Mouse (Mus musculus) adrenal gland, adult (tissue): Measurements from ENCODE around the gene Shc4.

Source experiments
- DNase-seq, 2 experiments: peaks; one replicate each; pipeline ENCODE4 v3.0.0; 2022 to 2023; ENCODE audit warnings: low spot score in 1 of 2; ENCODE audit not compliant: inconsistent age in 2 of 2

The Shc4 gene

DNA sequence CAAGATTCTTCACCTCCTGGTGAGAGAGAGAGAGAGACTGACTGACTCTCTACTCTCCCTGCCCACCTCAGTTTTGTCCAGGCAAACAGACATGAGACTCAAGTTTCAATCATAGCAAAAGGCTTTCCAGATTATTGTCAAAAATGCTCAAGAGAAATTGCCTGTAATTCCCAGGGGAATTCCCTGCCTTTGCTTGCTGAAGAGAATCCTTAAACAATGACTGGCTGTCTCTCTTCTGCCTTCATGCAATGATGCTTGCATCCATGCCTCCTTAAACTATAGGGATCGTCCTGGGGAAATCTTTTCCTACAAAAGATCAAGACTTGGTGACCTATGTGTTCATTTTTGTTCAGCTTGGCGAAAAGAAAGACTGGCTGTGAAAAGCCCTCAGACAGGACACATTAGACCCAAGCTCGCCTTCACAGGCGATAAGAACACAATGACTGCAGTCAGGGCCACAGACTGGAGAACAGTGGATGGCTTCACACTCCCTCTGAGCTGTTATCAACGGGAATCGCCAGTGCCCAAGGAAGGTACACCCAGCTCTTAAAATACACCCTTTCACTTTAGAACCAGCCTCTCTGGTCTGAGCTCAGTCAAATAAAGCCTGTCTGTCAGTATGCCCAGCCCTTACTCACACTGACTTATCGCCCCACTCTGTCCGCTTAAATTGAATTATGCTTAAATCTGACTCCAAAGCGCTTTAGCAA lies 38.4 kb downstream of the Shc4 start:
- no peak for DNase-seq

- no peak for DNase-seq
Measured at GRCm38 (mm10) chr2:125684559-125685440, 39.1 kb downstream of the Shc4 start.

- DNase-seq: no peak
Measured at GRCm38 (mm10) chr2:125683895-125684294, 40.1 kb downstream of the Shc4 start.

- DNase-seq: no peak
Measured at GRCm38 (mm10) chr2:125681811-125682210, 42.1 kb downstream of the Shc4 start.

DNA sequence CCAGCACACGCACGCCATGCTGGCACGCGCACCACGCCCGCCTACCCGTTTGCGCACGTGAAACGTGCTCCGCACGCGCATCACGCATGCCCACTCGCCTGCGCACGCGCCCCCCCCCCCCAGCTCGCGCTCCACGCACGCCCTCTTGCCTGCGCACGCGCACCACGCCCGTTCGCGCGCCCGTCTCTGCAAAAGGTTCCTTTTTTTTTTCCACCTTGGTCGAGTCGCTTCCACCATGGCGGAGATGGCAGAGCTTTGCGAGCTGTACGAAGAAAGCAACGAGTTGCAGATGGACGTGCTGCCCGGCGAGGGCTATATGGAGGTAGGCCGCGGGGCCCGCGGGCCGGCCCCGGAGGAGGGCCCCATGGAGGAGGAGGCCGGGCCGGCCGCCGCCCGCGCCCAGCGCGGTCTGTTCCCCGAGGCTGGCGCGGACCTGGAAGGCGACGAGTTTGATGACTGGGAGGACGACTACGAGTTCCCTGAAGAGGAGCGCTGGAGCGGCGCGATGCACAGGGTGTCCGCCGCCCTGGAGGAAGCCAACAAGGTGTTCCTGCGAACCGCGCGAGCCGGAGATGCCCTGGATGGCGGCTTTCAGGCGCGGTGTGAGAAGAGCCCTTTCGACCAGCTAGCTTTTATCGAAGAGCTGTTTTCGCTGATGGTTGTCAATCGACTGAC lies 50.9 kb downstream of the Shc4 start, which contains the start of gene Eid1:
TSS of gene Eid1 (plus strand) at position 139 of the 675 bp plus-strand sequence.
- peak; percentile 85 to 95 for DNase-seq

DNA sequence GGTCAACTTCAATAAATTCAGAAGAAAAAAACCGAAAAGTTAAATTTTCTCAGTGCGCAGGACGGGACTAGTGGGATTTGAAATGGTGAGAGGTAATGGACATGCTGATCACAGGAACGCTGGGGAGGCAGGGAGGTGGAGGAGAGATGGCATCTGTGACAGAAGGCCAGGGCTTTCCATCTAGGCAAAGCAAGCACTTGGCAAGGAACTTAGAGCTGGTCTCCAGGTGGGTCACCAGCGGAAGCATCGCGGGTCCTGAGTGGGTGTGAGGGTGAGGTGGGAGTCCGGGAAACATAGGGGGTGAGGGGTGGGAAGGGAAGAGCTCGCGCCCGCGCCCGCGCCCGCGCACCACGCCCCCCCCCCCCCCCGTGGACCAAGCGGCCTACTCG lies 51.4 kb downstream of the Shc4 start:
- DNase-seq: peak in 1 of 2 experiments; percentile 84

DNA sequence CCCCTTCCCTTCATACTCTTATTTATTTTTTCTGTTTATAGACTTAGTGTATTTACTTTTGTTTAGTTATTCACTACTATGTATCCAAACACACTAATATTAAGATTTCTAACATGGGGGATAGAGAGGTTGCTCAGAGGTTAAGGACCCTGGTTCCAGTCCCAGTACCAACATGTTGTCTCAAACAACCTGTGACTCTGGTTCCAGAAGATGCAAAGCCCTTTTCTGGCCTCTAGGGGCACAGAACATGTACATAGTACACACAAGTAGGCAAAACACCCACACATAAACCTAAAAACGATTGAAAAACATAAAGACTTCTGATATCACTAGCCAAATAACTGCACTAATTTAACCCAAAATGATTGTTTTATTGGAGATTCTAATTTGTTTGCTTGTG lies 53.1 kb downstream of the Shc4 start:
- no peak for DNase-seq

- no peak for DNase-seq
Measured at GRCm38 (mm10) chr2:125667721-125668120, 56.2 kb downstream of the Shc4 start.

- peak in 1 of 2 experiments; percentile 49 for DNase-seq
Measured at GRCm38 (mm10) chr2:125667184-125667583, 56.8 kb downstream of the Shc4 start.

DNA sequence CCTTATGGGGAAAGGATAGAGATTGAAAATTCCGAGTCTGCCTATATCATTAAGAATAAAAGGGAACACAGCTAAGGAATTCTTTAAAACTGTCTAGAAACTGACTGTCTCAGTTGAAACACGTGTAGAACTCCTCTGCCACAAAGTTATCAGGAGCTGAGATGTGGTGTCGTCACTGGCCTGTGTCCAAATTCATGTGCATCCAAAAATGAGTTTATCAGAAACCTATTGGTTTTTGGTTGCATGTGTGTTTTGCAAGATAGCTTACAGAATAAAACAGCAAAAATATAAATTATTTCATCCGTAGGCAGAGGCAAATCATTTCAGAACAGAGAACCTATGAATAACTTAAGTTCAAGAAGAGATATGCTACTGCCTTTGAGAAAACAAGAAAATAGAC lies 57.3 kb downstream of the Shc4 start:
- no peak for DNase-seq

- DNase-seq: no peak
Measured at GRCm38 (mm10) chr2:125665909-125666308, 58.0 kb downstream of the Shc4 start.

GRCm38 (mm10) chr2:125665213-125665612 lies 58.7 kb downstream of the Shc4 start:
- DNase-seq: no peak

DNA sequence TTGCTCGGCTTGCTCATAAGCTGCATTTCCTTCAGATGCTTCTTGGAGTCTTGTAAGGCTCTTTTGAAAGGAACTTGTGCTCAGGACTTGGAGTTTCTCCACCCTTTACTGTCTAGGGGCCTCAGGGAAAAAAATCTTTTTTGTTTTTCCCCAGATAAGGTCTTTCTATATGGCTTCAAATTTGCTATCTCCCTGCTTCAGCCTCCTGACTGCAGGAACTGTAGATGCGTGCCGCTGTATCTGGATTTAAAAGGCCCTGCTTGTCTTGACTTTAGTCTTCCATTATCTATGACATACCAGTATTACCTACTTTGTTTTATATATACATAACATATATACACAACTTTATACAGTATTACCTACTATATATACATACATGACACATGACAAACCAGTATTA lies 61.4 kb downstream of the Shc4 start:
- DNase-seq: no peak

- no peak for DNase-seq
Measured at GRCm38 (mm10) chr2:125661156-125661555, 62.8 kb downstream of the Shc4 start.

GRCm38 (mm10) chr2:125660537-125661130 lies 63.3 kb downstream of the Shc4 start:
- no peak for DNase-seq

- peak; percentile 73 to 92 for DNase-seq
Measured at GRCm38 (mm10) chr2:125659823-125660536, 64.0 kb downstream of the Shc4 start.

- no peak for DNase-seq
Measured at GRCm38 (mm10) chr2:125655391-125655790, 68.6 kb downstream of the Shc4 start.

- no peak for DNase-seq
Measured at GRCm38 (mm10) chr2:125653286-125653685, 70.7 kb downstream of the Shc4 start.

DNA sequence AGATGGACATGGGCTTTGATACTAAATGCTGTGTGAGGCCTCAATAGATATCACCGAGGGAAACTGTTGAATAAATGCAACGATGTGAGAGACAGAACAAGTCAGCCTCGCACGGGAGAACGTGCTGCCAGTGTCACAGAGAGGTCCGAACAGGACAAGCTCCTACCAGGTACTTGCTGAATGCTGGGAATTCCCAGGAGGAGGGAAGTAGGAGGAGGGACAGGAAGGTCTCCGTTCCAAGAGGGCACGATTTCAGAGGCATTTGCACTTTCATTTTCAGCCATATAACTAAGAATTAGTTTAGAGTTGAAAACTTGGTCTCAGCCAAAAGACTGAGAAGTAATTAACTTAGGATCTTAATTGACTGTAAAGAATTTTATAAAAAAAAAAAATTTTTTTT lies 72.4 kb downstream of the Shc4 start:
- no peak for DNase-seq

DNA sequence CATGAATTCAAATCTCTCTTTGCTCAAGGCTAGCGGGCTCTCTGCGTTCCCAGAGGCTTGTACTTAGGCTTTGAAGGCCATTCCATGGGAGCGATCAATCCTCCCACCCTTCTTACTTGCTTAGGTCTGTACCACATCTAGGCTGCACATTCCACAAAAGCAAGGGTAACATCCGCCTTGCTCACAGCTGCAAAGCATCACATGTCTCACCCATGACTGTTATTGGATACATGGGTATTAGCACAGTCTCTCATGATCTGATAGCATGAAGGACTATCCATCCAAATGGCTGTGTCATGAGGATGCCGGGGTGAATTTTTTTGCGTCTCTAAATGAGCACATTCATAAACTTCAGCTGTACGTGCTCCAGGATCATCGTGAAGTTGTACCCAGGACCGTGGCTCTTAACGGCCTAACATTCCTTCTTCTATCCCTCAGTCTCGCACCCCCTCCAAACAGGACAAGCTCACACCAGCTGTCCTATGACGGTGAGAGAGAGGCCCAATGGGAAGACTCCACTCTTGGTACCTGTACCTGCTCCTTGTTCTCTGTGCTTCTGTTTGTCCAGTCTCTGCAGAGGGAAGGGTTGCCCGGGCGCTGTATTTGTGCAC lies 73.1 kb downstream of the Shc4 start:
- DNase-seq: peak in 1 of 2 experiments; percentile 46
